Comparison of ENCODE assay signal across 15 mouse cellular contexts in the genomic region with DNA sequence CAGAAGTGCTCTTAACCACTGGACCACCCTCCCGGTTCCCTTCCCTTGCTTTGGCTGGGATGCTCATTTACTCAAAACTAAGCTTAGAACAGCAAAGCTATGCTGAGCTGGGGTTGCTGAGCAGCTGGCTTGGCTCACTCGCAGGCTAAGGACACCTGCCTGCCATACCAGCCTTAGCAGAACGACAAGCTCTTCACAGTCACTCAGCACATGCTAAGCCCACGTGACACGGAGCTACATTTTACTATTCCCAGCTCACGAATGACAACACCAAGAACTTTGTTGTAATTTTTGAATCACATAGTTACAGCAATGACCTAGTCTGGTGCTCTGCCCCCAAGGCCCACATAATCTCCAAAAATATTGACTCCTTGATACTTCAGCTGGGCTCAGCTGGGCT.
DNase-seq lines count a peak whose midpoint lies in the region; ATAC-seq lines count a peak whose summit lies in the region.
"Had no signal": no experiment of that assay in that cellular context is flagged by ENCODE, and none has a peak within 500 bp of the region (broad histone marks: within the 10 kb centered on the region; RNA-seq: fewer than 3 reads in every experiment).

No protein-coding gene starts in this region.

- no peak overlapping the region for H3K9ac ChIP-seq in heart, embryonic 16.5 days (ENCODE audit: low read length)
- H3K9ac ChIP-seq: embryonic facial prominence, embryonic 13.5 days; liver, embryonic 13.5 days had no signal

- no peaks in the 10 kb centered on the region for H3K9me3 ChIP-seq in heart, embryonic 16.5 days (replicated peaks; ENCODE audit: control insufficient read depth, low read length)
- H3K9me3 ChIP-seq: embryonic facial prominence, embryonic 13.5 days; liver, embryonic 13.5 days; megakaryocyte, embryonic 14.5 days had no signal

- H3K36me3 ChIP-seq in heart, embryonic 16.5 days (ENCODE audit: control insufficient read depth, insufficient read depth): no peaks in the 10 kb centered on the region
- H3K36me3 ChIP-seq: embryonic facial prominence, embryonic 13.5 days; liver, embryonic 13.5 days had no signal

- intact Hi-C loops in heart, postnatal 14 days (cut with DNase I): no loop called here

- peaks cover 55% of the 10 kb centered on the region for H3K4me1 ChIP-seq in heart, embryonic 16.5 days (ENCODE audit: control insufficient read depth, insufficient read depth, low read length)

- no peaks in the 10 kb centered on the region for H3K27me3 ChIP-seq in heart, embryonic 16.5 days (ENCODE audit: control insufficient read depth, insufficient read depth, low read length)
- H3K27me3 ChIP-seq: embryonic facial prominence, embryonic 13.5 days; megakaryocyte, embryonic 14.5 days had no signal

- no peak overlapping the region for H3K4me2 ChIP-seq in heart, embryonic 16.5 days (ENCODE audit: low read depth, low read length)
- H3K4me2 ChIP-seq: embryonic facial prominence, embryonic 13.5 days; liver, embryonic 13.5 days had no signal

- peak; percentile 64; the same call in 1 of the 2 replicates for ATAC-seq in heart, embryonic 16.5 days (replicated peaks; ENCODE audit: extremely low read depth, insufficient read depth, low FRiP score)
- no peak for ATAC-seq in activated CD4-positive, CD25-positive, alpha-beta regulatory T cell, adult 4 months
- ATAC-seq: intestine, embryonic 16.5 days had no signal

- H3K27ac ChIP-seq in heart, embryonic 16.5 days (ENCODE audit: low read length): peak overlapping the region; percentile 37
- H3K27ac ChIP-seq: embryonic facial prominence, embryonic 13.5 days; liver, embryonic 13.5 days had no signal

- no peak overlapping the region for H3K4me3 ChIP-seq in heart, embryonic 16.5 days (ENCODE audit: low read length)
- H3K4me3 ChIP-seq: embryonic facial prominence, embryonic 13.5 days; liver, embryonic 13.5 days; megakaryocyte, embryonic 14.5 days had no signal

- peak; percentile 58 to 63 for DNase-seq in heart, adult 18-20 months
- DNase-seq in heart, postnatal 14 days: no peak
- peak; percentile 67 for DNase-seq in layer of hippocampus, adult 9-11 months
- DNase-seq in layer of hippocampus, postnatal 14 days (ENCODE audit: low spot score in 2 of 2): no peak
- peak; percentile 59 for DNase-seq in lung, postnatal 25 days (ENCODE audit: low spot score)
- DNase-seq in ovary, postnatal 14 days (ENCODE audit: low spot score): no peak
- DNase-seq: adrenal gland, postnatal 36 days; kidney, postnatal 25 days; liver, embryonic 13.5 days; thymus, postnatal 14 days had no signal

- 47% methylated on average over 6 of the region's 6 CpGs for WGBS in heart, embryonic 16.5 days

Comparison
In these comparisons a context has a peak if more than half of its experiments do, and no peak if none do; other contexts are left out.
1. DNase-seq: peak in heart, adult 18-20 months (2 of 2), layer of hippocampus, adult 9-11 months (single experiment) and lung, postnatal 25 days (single experiment); none in heart, postnatal 14 days (0 of 2), layer of hippocampus, postnatal 14 days (0 of 2) and ovary, postnatal 14 days (single experiment).